In genomic region chrX:10617119-10617518, GRCm38 (mm10) we compare ENCODE assay signal across 9 mouse cellular contexts.
DNase-seq lines count a peak whose midpoint lies in the region; ATAC-seq and TF ChIP-seq lines count a peak whose summit lies in the region.
"Had no signal": no experiment of that assay in that cellular context is flagged by ENCODE, and none has a peak within 500 bp of the region (broad histone marks: within the 10 kb centered on the region; RNA-seq: fewer than 3 reads in every experiment).

No protein-coding gene starts in this region.

- peak; percentile 57 for DNase-seq in forebrain, embryonic 11.5 days (ENCODE audit: low spot score)
- DNase-seq in liver, adult 2 months (ENCODE audit: extremely low read depth, low read depth, low spot score), result peak; percentile 0
- no peak for DNase-seq in liver, embryonic 11.5 days (ENCODE audit: low spot score)
- DNase-seq in adrenal gland, adult 8-10 months, result peak; percentile 1
- DNase-seq in embryonic facial prominence, embryonic 11.5 days (ENCODE audit: low spot score), result peak; percentile 59
- DNase-seq in splenic B cell, adult 2 months (ENCODE audit: low read depth, low spot score), result peak; percentile 0
- DNase-seq in spleen, postnatal 36 days (ENCODE audit: low spot score in 2 of 2), result no peak

- ATAC-seq in forebrain, embryonic 11.5 days (replicated peaks; ENCODE audit: low FRiP score), result no peak
- no peak for ATAC-seq in forebrain, embryonic 12.5 days (ENCODE audit: low FRiP score)
- ATAC-seq in liver, embryonic 11.5 days (replicated peaks; ENCODE audit: low FRiP score), result no peak
- no peak for ATAC-seq in embryonic facial prominence, embryonic 11.5 days (replicated peaks; ENCODE audit: insufficient number of reproducible peaks, low FRiP score, low TSS enrichment, low read depth)

- no peak overlapping the region for H3K4me2 ChIP-seq in forebrain, embryonic 11.5 days (ENCODE audit: low read depth, low read length, severe bottlenecking)
- no peak overlapping the region for H3K4me2 ChIP-seq in forebrain, embryonic 12.5 days
- no peak overlapping the region for H3K4me2 ChIP-seq in liver, embryonic 11.5 days
- no peak overlapping the region for H3K4me2 ChIP-seq in embryonic facial prominence, embryonic 11.5 days (ENCODE audit: low read depth, low read length)
- H3K4me2 ChIP-seq: limb, embryonic 12.5 days had no signal

- no peaks in the 10 kb centered on the region for H3K36me3 ChIP-seq in forebrain, embryonic 11.5 days (ENCODE audit: control insufficient read depth, insufficient read depth, low read length)
- no peaks in the 10 kb centered on the region for H3K36me3 ChIP-seq in forebrain, embryonic 12.5 days (replicated peaks)
- H3K36me3 ChIP-seq in liver, adult 2 months (ENCODE audit: control insufficient read depth, insufficient read depth, low read length), result no peaks in the 10 kb centered on the region
- no peaks in the 10 kb centered on the region for H3K36me3 ChIP-seq in liver, embryonic 11.5 days (ENCODE audit: control insufficient read depth, insufficient read depth, low read length)
- no peaks in the 10 kb centered on the region for H3K36me3 ChIP-seq in embryonic facial prominence, embryonic 11.5 days (replicated peaks; ENCODE audit: control insufficient read depth, insufficient read depth, low read depth, low read length)
- H3K36me3 ChIP-seq in splenic B cell, adult 2 months (ENCODE audit: control insufficient read depth, insufficient read depth, low read length, poor library complexity, severe bottlenecking), result no peaks in the 10 kb centered on the region
- H3K36me3 ChIP-seq: limb, embryonic 12.5 days had no signal

- H3K79me2 ChIP-seq in liver, adult 2 months (ENCODE audit: control insufficient read depth, insufficient read depth, low read length), result no peaks in the 10 kb centered on the region

- WGBS in forebrain, embryonic 11.5 days, result 17% methylated on average over 5 of the region's 5 CpGs
- whole genome bisulfite sequencing in forebrain, embryonic 12.5 days, result 16% methylated on average over 5 of the region's 5 CpGs
- 32% methylated on average over 5 of the region's 5 CpGs for WGBS in liver, adult 2 months
- 20% methylated on average over 5 of the region's 5 CpGs for WGBS in liver, embryonic 11.5 days
- WGBS in embryonic facial prominence, embryonic 11.5 days, result 10% methylated on average over 5 of the region's 5 CpGs

- no peaks in the 10 kb centered on the region for H3K9me3 ChIP-seq in forebrain, embryonic 11.5 days (ENCODE audit: control insufficient read depth, low read length)
- H3K9me3 ChIP-seq in forebrain, embryonic 12.5 days, result no peaks in the 10 kb centered on the region
- no peaks in the 10 kb centered on the region for H3K9me3 ChIP-seq in liver, embryonic 11.5 days (ENCODE audit: control insufficient read depth, low read length)
- no peaks in the 10 kb centered on the region for H3K9me3 ChIP-seq in embryonic facial prominence, embryonic 11.5 days (replicated peaks; ENCODE audit: control insufficient read depth, low read length)
- H3K9me3 ChIP-seq: limb, embryonic 12.5 days had no signal

- no peaks in the 10 kb centered on the region for H3K4me1 ChIP-seq in forebrain, embryonic 11.5 days (replicated peaks; ENCODE audit: control insufficient read depth, insufficient read depth, low read length)
- H3K4me1 ChIP-seq in forebrain, embryonic 12.5 days, result no peaks in the 10 kb centered on the region
- H3K4me1 ChIP-seq in liver, adult 2 months (ENCODE audit: control insufficient read depth, insufficient read depth, low read length), result no peaks in the 10 kb centered on the region
- H3K4me1 ChIP-seq in liver, embryonic 11.5 days (replicated peaks; ENCODE audit: control insufficient read depth, insufficient read depth, low read length), result no peaks in the 10 kb centered on the region
- H3K4me1 ChIP-seq in embryonic facial prominence, embryonic 11.5 days (ENCODE audit: control insufficient read depth, insufficient read depth, low read length), result no peaks in the 10 kb centered on the region
- H3K4me1 ChIP-seq: limb, embryonic 12.5 days had no signal

- no peaks in the 10 kb centered on the region for H3K27me3 ChIP-seq in forebrain, embryonic 11.5 days (ENCODE audit: control insufficient read depth, insufficient read depth, low read length)
- H3K27me3 ChIP-seq in forebrain, embryonic 12.5 days, result no peaks in the 10 kb centered on the region
- H3K27me3 ChIP-seq in liver, adult 2 months (ENCODE audit: control insufficient read depth, insufficient read depth, low read length), result no peaks in the 10 kb centered on the region
- H3K27me3 ChIP-seq in liver, embryonic 11.5 days (replicated peaks; ENCODE audit: control insufficient read depth, insufficient read depth, low read length), result no peaks in the 10 kb centered on the region
- no peaks in the 10 kb centered on the region for H3K27me3 ChIP-seq in embryonic facial prominence, embryonic 11.5 days (ENCODE audit: control insufficient read depth, insufficient read depth, low read length)
- H3K27me3 ChIP-seq in splenic B cell, adult 2 months (ENCODE audit: control insufficient read depth, insufficient read depth, low read length, poor library complexity, severe bottlenecking), result no peaks in the 10 kb centered on the region
- H3K27me3 ChIP-seq: limb, embryonic 12.5 days had no signal

- no peak overlapping the region for H3K4me3 ChIP-seq in forebrain, embryonic 11.5 days (ENCODE audit: low read depth, low read length)
- no peak overlapping the region for H3K4me3 ChIP-seq in forebrain, embryonic 12.5 days (replicated peaks)
- no peak overlapping the region for H3K4me3 ChIP-seq in liver, adult 2 months (ENCODE audit: insufficient read depth, low read depth, low read length)
- no peak overlapping the region for H3K4me3 ChIP-seq in liver, embryonic 11.5 days (ENCODE audit: low read depth, low read length)
- no peak overlapping the region for H3K4me3 ChIP-seq in embryonic facial prominence, embryonic 11.5 days (ENCODE audit: low read depth, low read length)
- H3K4me3 ChIP-seq: limb, embryonic 12.5 days had no signal

- peak; percentile 11; the same call in 1 of the 2 replicates for TF ChIP-seq CTCF in liver, adult 2 months (IDR thresholded peaks at IDR 0.05; ENCODE audit: low read depth, low read length)

- no peak for TF ChIP-seq POLR2A in liver, adult 2 months (IDR thresholded peaks at IDR 0.05; ENCODE audit: extremely low read depth, insufficient read depth, low read length)

- no peak overlapping the region for H3K9ac ChIP-seq in forebrain, embryonic 11.5 days (ENCODE audit: low read length)
- H3K9ac ChIP-seq in forebrain, embryonic 12.5 days, result no peak overlapping the region
- H3K9ac ChIP-seq in liver, adult 2 months (ENCODE audit: low read depth, low read length), result no peak overlapping the region
- no peak overlapping the region for H3K9ac ChIP-seq in liver, embryonic 11.5 days (ENCODE audit: low read depth, low read length)
- H3K9ac ChIP-seq in embryonic facial prominence, embryonic 11.5 days (replicated peaks; ENCODE audit: low read length), result no peak overlapping the region
- H3K9ac ChIP-seq: limb, embryonic 12.5 days had no signal

- no peak overlapping the region for H3K27ac ChIP-seq in forebrain, embryonic 11.5 days (ENCODE audit: low read depth, low read length)
- no peak overlapping the region for H3K27ac ChIP-seq in forebrain, embryonic 12.5 days
- H3K27ac ChIP-seq in liver, adult 2 months (replicated peaks; ENCODE audit: insufficient read depth, low read depth, low read length), result no peak overlapping the region
- H3K27ac ChIP-seq in liver, embryonic 11.5 days (ENCODE audit: low read depth, low read length), result no peak overlapping the region
- H3K27ac ChIP-seq in embryonic facial prominence, embryonic 11.5 days (replicated peaks; ENCODE audit: low read depth, low read length), result no peak overlapping the region
- H3K27ac ChIP-seq: limb, embryonic 12.5 days had no signal

Comparison
In these comparisons a context has a peak if more than half of its experiments do, and no peak if none do; other contexts are left out.
1. DNase-seq: peak in forebrain, embryonic 11.5 days (single experiment), liver, adult 2 months (single experiment), adrenal gland, adult 8-10 months (single experiment), embryonic facial prominence, embryonic 11.5 days (single experiment) and splenic B cell, adult 2 months (single experiment); none in liver, embryonic 11.5 days (single experiment) and spleen, postnatal 36 days (0 of 2).